Mouse (Mus musculus) kidney, postnatal 25 days (tissue): ENCODE data around the gene Hist1h2af.
"Not testable (repeated sequence)": the region's sequence is repeated elsewhere in the genome, so short reads cannot be mapped to it uniquely, and the experiment has no call there.

ENCODE experiments used
- DNase-seq, 2 experiments: peaks; one replicate each; pipeline ENCODE4 v3.0.0; 2021; ENCODE audit warnings: mixed read lengths in 2 of 2

Hist1h2af gene

DNA sequence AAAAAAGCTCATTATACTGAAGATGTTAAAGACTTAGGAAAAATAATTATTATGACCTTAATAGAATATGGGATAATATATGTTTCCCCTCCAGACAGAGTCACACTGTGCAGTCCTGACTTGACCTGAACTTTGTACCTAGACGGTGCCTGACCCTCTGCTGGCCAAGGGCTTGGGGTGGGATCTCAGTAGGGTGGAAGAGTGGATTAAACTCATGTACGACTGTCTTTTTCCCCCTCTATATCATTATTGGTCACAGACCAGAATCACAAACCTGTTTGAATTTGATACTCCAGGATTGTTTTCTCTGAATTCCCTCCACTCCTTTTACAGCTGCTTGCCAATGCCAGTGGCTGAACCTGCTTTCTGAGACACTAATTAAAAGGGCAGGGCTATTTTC lies 27.0 kb downstream of the Hist1h2af start:
- not testable (repeated sequence) for DNase-seq

DNA sequence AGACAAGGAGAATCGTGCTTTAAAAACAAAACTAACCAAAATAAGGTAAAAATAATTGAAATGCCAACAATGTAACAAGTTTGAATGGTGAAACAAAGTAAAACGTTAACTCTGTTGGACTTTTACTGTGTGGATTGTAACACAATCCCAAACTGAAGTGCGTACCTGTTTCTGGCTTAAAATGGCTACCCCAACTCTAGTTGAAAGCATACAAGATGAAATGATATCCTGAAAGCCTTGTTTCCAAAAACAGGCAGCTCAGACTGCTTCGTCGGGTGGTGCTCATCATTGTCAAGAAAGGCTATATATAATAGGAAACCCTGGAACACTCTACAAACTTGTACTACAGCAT lies 27.8 kb downstream of the Hist1h2af start:
- DNase-seq, result not testable (repeated sequence)

DNA sequence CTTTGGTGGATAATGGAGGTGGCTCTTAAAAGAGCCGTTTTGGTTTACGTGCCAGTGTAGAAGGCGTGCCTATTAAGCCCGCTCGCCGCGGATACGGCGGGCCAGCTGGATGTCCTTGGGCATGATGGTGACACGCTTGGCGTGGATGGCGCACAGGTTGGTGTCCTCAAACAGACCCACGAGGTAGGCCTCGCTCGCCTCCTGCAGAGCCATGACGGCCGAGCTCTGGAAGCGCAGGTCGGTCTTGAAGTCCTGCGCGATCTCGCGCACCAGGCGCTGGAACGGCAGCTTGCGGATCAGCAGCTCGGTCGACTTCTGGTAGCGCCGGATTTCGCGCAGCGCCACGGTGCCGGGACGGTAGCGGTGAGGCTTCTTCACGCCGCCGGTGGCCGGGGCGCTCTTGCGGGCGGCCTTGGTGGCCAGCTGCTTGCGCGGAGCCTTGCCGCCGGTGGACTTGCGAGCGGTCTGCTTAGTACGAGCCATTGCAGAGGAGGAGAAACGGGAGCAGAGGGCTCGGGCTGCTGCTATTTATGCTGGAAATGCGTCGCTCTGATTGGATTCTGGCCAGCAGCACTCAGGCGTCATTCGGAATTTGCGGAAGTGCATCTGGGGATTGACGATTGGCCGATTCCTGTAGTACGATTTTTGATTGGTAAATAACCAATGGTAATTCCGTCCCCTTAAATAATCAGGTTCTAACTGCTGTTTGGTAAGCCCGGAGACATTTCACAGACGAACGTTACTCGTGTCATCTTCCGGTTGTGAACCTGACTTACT lies 28.4 kb downstream of the Hist1h2af start, which contains the start of gene Hist1h3e:
TSS of gene Hist1h3e (minus strand) at position 487 of the 777 bp plus-strand sequence.
- DNase-seq, result peak; percentile 93 to 96

DNA sequence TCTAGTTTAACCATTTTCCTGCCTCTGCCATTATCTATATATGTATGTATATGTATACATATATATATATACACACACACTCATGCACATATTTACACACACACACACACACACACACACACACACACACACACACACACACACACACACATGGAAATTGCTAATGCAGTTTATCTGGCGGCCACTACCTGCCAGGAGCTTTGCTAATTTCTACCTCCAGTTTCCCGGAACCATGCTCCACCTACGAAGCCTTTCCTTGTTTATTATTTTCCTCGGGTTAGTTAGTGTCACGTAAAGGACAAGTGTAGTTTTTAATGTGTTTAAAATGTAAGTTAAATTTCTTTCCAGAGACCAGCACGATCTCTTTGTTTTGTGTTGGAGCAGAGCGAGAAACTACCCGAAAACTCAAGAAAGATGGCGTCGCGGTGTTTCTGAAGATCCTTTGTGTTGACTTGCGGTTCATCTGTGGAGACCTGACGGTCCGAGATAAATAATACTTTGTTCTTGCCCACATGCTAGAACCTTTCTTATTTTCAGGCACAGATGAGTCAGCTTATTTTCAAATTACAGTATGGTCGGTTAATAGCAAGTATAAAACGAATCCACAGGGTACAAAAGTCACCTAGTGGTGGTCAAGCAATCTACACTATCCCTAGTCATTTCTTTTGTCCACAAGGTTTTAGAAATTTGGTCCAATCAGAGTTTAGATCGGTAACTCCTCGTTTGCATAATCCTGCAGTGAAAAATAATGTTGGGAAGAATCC lies 29.2 kb downstream of the Hist1h2af start:
- DNase-seq, result peak in 1 of 2 experiments; percentile 45

DNA sequence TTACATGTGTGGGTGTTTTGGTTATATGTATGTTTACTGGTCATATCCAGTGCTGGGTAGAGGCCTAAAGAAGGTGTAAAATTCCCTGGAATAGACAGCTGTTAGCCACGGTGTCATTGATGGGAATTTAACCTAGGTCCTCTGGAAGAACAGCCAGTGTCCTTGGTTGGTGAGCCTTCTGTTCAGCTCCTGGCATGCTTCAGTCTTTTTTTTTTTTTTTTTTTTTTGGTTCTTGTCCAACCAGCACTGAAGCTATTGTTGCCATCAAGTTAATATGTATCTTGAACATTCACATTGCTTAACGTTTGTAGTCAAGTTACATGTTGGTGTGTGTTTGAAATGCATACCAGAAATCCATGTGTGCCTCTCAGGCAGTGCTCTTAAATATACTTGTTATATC lies 30.8 kb downstream of the Hist1h2af start:
- DNase-seq, result no peak

DNA sequence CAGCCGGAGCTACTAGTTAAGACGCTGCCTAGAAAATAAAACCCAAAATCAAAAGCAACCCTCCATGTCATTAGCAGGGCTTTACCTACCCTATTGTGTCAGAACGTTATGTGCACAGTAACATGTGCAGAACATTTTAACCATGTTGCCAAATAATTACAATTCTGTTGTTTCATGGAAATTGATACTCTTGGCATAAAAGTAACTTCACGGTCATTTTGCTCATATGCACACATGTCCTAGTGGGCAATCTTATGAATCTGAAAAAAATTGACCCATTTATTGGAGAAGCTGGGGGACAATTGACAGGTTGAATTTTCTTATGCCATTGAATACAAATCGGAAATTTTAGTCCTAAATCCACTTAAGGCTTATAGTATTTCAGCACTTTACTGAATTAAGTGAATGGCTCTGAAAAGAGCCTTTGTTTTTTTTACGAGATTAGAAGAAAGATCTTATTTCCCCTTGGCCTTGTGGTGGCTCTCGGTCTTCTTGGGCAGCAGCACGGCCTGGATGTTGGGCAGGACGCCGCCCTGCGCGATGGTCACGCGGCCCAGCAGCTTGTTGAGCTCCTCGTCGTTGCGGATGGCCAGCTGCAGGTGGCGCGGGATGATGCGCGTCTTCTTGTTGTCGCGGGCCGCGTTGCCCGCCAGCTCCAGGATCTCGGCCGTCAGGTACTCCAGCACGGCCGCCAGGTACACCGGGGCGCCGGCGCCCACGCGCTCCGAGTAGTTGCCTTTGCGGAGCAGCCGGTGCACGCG lies 36.7 kb downstream of the Hist1h2af start:
- DNase-seq, result not testable (repeated sequence)

DNA sequence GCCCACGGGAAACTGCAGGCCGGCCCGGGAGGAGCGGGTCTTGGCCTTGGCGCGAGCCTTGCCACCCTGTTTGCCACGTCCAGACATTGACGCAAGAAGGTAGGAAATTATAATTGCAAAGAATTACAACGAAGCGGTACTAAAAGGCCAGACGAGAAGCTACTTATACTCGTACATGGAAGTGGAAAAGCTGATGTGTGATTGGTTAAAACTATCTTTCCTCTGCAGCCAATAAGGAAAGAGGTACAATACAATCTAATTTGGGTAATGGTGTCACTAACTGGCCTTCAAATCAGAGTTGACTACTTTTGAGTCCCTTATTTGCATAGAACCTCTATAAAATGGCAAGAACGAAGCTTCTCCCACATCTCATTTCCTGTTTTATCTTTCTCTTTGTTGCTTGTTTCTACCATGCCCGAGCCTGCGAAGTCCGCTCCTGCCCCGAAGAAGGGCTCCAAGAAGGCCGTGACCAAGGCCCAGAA lies 37.4 kb downstream of the Hist1h2af start, which contains the start of the genes Hist1h2ae and Hist1h2bg:
TSS of gene Hist1h2ae (minus strand) at position 199 of the 482 bp plus-strand sequence.
TSS of gene Hist1h2bg (plus strand) at position 375 of the 482 bp plus-strand sequence.
- DNase-seq, result peak in 1 of 2 experiments; percentile 60

DNA sequence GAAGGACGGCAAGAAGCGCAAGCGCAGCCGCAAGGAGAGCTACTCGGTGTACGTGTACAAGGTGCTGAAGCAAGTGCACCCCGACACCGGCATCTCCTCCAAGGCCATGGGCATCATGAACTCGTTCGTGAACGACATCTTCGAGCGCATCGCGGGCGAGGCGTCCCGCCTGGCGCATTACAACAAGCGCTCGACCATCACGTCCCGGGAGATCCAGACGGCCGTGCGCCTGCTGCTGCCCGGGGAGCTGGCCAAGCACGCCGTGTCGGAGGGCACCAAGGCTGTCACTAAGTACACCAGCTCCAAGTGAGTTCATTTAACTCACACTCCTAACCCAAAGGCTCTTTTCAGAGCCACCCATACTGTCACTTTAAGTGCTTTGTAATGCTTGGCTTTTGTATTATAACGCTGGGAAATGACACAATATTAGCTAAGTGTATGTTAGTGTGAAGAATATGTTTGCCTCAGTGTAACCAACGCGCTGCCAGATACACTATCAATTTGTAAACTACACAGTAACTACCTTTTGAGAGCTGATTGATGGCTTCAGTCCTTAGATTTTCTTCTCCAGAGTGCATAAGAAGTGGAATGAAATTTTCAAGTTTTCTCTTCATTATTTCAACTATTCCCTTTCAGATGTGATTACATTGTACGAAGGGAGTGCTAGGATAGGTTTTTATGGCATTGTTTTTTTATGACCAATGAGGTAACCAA lies 38.0 kb downstream of the Hist1h2af start:
- DNase-seq, result not testable (repeated sequence)

DNA sequence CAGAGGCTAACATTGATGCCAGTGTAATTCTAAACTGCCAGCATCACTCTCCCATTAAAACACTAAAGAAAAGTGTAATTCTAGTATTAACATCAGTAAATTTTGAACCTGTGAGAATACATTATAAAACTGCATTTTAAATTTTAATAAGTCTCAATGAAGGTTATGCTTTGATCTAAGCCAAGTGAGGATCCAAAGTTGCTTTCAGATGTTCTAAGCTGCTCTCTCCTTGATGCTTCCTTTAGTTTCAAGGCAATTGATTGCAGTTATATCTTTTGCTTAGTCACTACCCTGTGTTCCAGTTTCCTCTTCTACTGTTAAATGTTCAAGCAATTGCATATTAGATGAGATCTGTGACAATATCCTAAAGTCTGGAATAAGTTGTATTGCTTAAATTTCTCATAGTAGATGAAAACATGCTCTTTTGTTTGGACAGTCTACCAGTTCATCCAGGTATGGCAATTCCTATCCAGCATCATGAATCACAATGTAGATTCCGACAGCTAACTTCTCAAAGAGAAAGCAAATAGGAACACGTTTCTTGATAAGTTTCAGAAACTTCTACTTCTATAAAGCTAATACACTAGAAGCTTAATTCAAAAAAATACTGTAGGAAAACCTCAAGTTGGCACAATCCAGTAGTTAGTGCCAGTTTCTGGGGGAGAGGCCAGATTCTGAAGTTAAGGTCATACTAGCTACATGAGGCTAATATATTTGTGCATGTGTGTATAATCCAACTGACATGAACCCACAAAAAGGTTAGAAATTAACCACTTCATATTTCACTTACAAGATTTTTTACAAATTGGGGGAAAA lies 38.7 kb downstream of the Hist1h2af start:
- DNase-seq, result no peak

DNA sequence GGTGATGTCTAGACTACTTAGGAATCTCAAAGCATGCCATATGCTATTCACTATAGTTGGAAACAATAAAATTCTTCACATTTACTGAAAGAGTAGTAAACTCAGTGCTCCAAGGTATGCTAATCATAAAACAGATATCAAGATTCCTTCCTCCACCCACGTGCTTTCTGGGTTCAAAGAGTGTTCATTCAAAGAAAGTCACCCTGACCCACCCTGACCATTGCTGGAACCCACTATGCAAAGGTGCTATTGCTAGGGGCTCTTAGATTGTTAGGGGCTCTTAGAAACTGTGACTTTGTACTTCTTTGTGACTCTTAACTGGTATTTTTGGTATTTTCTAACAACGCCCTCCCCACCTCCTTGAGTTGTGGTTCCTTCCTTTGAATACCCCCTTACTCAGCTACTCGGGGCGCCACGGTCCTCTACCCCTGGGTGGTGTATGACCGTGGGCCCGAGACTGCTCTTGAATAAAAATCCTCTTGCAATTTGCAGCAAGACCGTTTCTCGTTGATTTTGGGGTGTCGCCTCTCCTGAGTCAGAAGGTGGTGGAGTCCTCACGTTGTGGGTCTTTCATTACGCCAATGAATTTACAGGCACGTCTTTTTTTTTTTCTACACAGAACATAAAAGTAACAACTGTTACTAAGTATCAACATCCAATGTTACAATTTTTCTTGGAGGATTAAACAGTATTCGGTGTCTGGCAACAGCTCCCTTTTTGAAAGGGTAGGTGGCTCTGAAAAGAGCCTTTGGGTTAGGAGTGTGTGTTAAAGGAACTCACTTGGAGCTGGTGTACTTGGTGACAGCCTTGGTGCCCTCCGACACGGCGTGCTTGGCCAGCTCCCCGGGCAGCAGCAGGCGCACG lies 39.6 kb downstream of the Hist1h2af start:
- not testable (repeated sequence) for DNase-seq

DNA sequence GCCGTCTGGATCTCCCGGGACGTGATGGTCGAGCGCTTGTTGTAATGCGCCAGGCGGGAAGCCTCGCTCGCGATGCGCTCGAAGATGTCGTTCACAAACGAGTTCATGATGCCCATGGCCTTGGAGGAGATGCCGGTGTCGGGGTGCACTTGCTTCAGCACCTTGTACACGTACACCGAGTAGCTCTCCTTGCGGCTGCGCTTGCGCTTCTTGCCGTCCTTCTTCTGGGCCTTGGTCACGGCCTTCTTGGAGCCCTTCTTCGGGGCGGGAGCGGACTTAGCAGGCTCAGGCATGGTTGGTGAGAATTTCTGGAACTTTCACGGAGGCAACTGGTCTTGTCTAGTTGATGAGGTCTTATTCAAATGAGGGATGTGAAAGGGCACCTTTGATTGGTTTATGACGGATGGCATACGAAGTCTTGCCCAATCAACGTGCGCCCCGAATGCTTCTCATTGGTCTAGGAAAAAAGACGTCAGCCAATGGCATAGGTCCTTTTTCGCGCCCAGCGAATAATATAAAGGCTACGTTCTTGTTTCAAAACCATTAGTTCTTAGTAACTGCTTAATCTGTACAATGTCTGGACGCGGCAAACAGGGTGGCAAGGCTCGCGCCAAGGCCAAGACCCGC lies 40.3 kb downstream of the Hist1h2af start, which contains the start of the genes Hist1h2bf and Hist1h2ad:
TSS of gene Hist1h2bf (minus strand) at position 299 of the 627 bp plus-strand sequence.
TSS of gene Hist1h2ad (plus strand) at position 484 of the 627 bp plus-strand sequence.
- peak; percentile 90 to 94 for DNase-seq

DNA sequence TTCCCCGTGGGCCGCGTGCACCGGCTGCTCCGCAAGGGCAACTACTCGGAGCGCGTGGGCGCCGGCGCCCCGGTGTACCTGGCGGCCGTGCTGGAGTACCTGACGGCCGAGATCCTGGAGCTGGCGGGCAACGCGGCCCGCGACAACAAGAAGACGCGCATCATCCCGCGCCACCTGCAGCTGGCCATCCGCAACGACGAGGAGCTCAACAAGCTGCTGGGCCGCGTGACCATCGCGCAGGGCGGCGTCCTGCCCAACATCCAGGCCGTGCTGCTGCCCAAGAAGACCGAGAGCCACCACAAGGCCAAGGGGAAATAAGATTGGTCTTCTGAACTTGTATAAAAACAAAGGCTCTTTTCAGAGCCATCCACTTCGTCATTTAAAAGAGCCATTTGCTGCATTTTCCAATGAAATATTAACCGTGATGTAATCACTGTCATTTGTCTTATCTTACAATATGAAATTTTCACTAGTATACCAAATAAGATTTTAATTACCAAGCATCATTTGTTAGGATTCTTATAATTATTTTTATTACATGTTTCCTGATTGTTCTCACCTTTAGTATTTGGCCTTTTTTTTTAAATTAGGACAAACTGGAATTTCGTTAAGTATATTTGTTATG lies 41.0 kb downstream of the Hist1h2af start:
- DNase-seq, result not testable (repeated sequence)

DNA sequence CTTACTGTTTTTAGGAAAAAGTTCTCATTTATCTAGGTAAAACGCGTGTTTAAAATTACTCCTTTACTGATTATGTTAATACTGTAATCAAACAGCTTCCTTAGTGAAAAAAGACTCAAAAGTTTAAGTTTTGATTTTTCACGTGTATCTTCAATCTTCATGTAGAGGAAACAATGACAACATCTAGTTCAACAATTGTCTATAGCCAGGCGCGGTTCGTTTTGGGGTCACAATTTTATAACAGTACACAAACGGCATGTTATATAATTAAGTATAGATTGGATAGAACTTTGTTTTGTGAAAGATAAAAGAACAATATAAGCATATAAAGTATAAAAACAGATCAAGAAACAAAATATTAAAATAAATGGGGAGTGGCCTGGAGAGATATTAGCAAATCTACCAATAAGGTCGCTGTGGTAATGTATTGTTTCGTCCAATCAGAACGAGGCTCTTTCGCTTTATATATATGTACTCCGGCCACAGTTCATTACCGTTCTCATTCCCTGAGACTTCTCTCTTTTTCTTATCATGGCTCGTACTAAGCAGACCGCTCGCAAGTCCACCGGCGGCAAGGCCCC lies 41.7 kb downstream of the Hist1h2af start, which contains the start of gene Hist1h3d:
TSS of gene Hist1h3d (plus strand) at position 493 of the 581 bp plus-strand sequence.
- DNase-seq, result no peak

DNA sequence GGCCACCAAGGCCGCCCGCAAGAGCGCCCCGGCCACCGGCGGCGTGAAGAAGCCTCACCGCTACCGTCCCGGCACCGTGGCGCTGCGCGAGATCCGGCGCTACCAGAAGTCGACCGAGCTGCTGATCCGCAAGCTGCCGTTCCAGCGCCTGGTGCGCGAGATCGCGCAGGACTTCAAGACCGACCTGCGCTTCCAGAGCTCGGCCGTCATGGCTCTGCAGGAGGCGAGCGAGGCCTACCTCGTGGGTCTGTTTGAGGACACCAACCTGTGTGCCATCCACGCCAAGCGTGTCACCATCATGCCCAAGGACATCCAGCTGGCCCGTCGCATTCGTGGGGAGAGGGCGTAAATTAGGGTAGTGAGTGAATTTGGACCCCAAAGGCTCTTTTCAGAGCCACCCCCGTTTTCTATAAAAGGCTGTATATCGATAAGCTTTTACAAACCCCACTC lies 42.2 kb downstream of the Hist1h2af start:
- not testable (repeated sequence) for DNase-seq

DNA sequence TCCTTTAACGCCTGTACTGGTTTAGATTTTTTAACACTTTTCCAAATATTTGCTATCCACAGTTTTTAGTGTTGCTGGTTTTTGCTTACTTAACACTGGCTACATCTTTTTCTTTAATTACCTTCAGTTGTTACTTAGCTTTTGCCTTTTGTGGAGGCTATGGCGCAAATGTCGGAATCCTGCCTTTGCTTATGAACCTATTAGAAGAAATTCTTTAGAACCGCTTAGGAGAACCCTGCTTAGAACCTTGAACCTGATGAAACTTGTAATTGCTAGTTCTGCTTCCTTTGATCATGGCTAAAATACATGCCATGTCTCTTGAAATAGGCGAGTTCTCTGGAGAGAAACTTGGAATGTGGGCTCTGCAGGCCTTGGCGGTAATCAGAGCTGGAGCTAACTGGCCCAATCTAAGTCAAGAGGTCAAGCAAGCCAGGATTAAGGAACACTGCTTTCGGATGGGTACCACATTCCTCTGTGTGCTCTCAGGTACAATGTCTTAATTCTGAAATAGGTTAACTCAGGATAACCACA lies 42.7 kb downstream of the Hist1h2af start:
- no peak for DNase-seq

DNA sequence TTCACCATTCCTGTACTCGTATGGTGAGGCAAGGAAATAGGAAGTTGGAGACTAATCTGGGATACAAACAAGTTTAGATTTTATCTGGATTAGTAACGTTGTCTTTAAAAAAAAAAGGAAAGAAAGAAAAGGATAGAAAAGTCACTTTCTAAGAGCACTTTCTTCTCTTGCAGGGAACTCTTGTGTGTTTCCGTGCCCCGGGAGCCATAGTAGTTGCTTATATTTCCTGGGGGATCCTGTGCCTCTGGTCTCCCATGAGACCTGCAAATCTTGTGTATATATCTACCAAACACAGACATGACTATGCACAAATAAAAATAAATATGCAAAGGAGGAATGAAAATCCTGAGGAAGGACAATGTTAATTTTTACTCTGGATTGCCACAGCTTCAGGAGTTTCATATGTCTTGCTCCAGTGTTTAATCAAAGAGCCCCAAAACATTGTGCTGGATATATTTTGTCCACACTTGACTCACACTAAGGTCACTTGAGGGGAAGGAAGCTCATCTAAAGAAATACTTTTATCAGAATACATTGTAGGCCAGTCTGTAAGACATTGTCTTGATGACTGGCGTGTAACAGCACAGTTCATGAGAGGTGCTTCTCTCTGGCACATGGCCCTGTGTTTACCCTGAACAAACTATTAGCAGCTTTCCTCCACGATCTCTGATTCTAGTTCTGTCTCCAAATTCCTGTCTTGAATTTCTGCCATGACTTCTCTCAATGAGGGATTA lies 43.4 kb downstream of the Hist1h2af start:
- no peak for DNase-seq

DNA sequence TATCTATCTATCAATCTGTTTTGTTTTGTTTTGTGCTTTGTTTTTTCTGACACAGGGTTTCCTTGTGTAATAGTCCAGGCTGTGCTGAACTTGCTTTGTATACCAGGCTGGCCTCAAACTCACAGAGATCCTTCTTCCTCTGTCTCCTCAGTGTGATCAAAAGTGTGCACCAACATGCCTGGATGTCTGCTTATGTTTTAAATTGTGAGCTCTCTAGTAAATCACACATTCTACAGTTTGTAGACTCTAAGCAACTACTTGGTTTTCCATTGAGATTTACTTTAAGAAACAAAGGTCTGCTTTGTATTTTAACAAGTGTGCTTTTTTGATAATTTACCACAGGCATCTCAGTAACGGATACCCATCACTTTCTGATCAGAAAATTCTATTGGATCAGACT lies 44.1 kb downstream of the Hist1h2af start:
- no peak for DNase-seq
